Mouse (Mus musculus): ENCODE measurements around the gene March4. TPM values are rescaled to one million over a fixed set of nuclear protein-coding genes. Genes with fewer than 3 reads are reported as not detected.

The March4 gene
- total RNA-seq, 1 experiment = not detected

- Histone ChIP-seq H3K27ac (ENCODE audit: insufficient read depth, low read depth, low read length, poor library complexity, severe bottlenecking) (no peak overlapping the region), H3K36me3 (ENCODE audit: control insufficient read depth, insufficient read depth, low read length, poor library complexity, severe bottlenecking) (no peaks in the 10 kb centered on the region), H3K4me3 (ENCODE audit: insufficient read depth in 1 of 2, low read depth in 1 of 2, low read length in 2 of 2, poor library complexity in 1 of 2, severe bottlenecking in 1 of 2) (no peak overlapping the region), H3K9ac (ENCODE audit: insufficient read depth, low read depth, low read length, poor library complexity, severe bottlenecking) (no peak overlapping the region), H3K9me3 (ENCODE audit: control insufficient read depth, insufficient read depth, low read depth, low read length) (no peaks in the 10 kb centered on the region), H3K4me1 (ENCODE audit: control insufficient read depth in 2 of 2, insufficient read depth in 2 of 2, low read length in 2 of 2, poor library complexity in 1 of 2) (peaks cover 4 to 8% of the 10 kb centered on the region in 2 experiments; a peak in 1 of 4 replicates)
- no peak for DNase-seq (ENCODE audit: low read depth, low spot score)
- no peak for TF ChIP-seq ZC3H11A (IDR thresholded peaks at IDR 0.05; ENCODE audit: borderline replicate concordance, low read depth, low read length)
- no peak for TF ChIP-seq CHD2 (IDR thresholded peaks at IDR 0.05; ENCODE audit: low read depth, low read length)
- TF ChIP-seq ZNF384 (IDR thresholded peaks at IDR 0.05; ENCODE audit: low read depth, low read length) = no peak
- TF ChIP-seq HCFC1 (IDR thresholded peaks at IDR 0.05; ENCODE audit: borderline replicate concordance, insufficient read depth, low read length) = no peak
- no peak for TF ChIP-seq MAFK (IDR thresholded peaks at IDR 0.05; ENCODE audit: insufficient read depth, low read depth, low read length)
- in situ Hi-C loops (cut with MboI; ENCODE audit: low sequenced_read_pairs in 2 of 2, unreplicated experiment in 2 of 2) = no loop called here
These were observed 37.9 kb upstream of the March4 start for GRCm38 (mm10) chr1:72574608-72575007.

DNA sequence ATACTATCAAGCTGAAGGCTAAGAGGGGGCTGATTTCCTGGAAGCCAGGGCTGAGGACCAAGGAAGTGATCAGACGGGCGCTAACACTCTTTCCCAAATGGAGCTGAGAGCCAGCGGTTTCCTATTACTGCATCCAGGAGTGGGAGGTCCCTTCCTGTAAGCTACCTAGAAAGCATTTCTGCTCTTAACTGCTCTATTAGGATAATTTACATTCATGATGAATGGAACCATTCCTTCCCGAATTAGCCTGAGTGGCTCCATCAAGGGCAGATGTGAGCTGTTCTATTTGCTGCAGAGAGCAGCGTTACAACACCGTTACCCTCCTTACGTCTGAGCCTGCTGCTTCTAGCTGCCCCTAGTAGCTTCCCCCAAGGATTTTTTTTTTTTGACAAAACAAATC is 37.3 kb upstream of the March4 start:
- in situ Hi-C loops (cut with MboI; ENCODE audit: low sequenced_read_pairs in 2 of 2, unreplicated experiment in 2 of 2) = no loop called here
- no peak for TF ChIP-seq MAFK (IDR thresholded peaks at IDR 0.05; ENCODE audit: insufficient read depth, low read depth, low read length)
- TF ChIP-seq CHD2 (IDR thresholded peaks at IDR 0.05; ENCODE audit: low read depth, low read length) = no peak
- TF ChIP-seq ZNF384 (IDR thresholded peaks at IDR 0.05; ENCODE audit: low read depth, low read length) = no peak
- no peak for TF ChIP-seq ZC3H11A (IDR thresholded peaks at IDR 0.05; ENCODE audit: borderline replicate concordance, low read depth, low read length)
- no peak for TF ChIP-seq HCFC1 (IDR thresholded peaks at IDR 0.05; ENCODE audit: borderline replicate concordance, insufficient read depth, low read length)

DNA sequence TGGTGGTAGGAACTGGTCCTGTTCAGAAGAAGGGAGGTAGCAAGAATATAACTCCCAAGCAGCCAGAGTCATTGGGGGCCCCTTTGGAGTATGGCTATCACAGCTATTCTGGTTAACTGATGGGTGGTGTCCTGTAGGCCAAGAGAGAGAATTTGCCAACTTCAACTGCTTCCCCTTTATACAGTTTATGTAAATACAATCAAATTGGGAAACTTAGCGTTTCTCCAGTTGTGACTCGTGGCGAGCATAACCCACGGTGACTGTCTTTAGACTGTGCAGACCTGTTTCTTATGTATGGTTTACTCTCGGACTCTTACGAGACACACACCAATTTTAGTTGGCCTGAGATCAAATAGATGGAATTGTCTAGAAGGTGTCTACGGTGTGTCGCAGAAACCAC is 32.0 kb upstream of the March4 start:
- H3K27ac ChIP-seq (ENCODE audit: insufficient read depth, low read depth, low read length, poor library complexity, severe bottlenecking) = no peak overlapping the region
- no peaks in the 10 kb centered on the region for H3K4me1 ChIP-seq (ENCODE audit: control insufficient read depth in 2 of 2, insufficient read depth in 2 of 2, low read length in 2 of 2, poor library complexity in 1 of 2)
- no peak overlapping the region for H3K4me3 ChIP-seq (ENCODE audit: insufficient read depth in 1 of 2, low read depth in 1 of 2, low read length in 2 of 2, poor library complexity in 1 of 2, severe bottlenecking in 1 of 2)
- no peaks in the 10 kb centered on the region for H3K9me3 ChIP-seq (ENCODE audit: control insufficient read depth, insufficient read depth, low read depth, low read length)
- TF ChIP-seq ZNF384 (IDR thresholded peaks at IDR 0.05; ENCODE audit: low read depth, low read length) (no peak), CHD2 (IDR thresholded peaks at IDR 0.05; ENCODE audit: low read depth, low read length) (no peak), MAFK (IDR thresholded peaks at IDR 0.05; ENCODE audit: insufficient read depth, low read depth, low read length) (no peak), HCFC1 (IDR thresholded peaks at IDR 0.05; ENCODE audit: borderline replicate concordance, insufficient read depth, low read length) (no peak), ZC3H11A (IDR thresholded peaks at IDR 0.05; ENCODE audit: borderline replicate concordance, low read depth, low read length) (no peak)
- in situ Hi-C loops (cut with MboI; ENCODE audit: low sequenced_read_pairs in 2 of 2, unreplicated experiment in 2 of 2) = no loop called here
- no peaks in the 10 kb centered on the region for H3K36me3 ChIP-seq (ENCODE audit: control insufficient read depth, insufficient read depth, low read length, poor library complexity, severe bottlenecking)
- DNase-seq (ENCODE audit: low read depth, low spot score) = no peak
- no peak overlapping the region for H3K9ac ChIP-seq (ENCODE audit: insufficient read depth, low read depth, low read length, poor library complexity, severe bottlenecking)

More for the DNA sequence above, 37.3 kb upstream of the March4 start:
- H3K27ac ChIP-seq (ENCODE audit: insufficient read depth, low read depth, low read length, poor library complexity, severe bottlenecking) = no peak overlapping the region
- peaks cover 4 to 8% of the 10 kb centered on the region in 2 experiments; a peak in 1 of 4 replicates for H3K4me1 ChIP-seq (ENCODE audit: control insufficient read depth in 2 of 2, insufficient read depth in 2 of 2, low read length in 2 of 2, poor library complexity in 1 of 2)
- no peak overlapping the region for H3K4me3 ChIP-seq (ENCODE audit: insufficient read depth in 1 of 2, low read depth in 1 of 2, low read length in 2 of 2, poor library complexity in 1 of 2, severe bottlenecking in 1 of 2)
- DNase-seq (ENCODE audit: low read depth, low spot score) = no peak
- no peak overlapping the region for H3K9ac ChIP-seq (ENCODE audit: insufficient read depth, low read depth, low read length, poor library complexity, severe bottlenecking)
- H3K9me3 ChIP-seq (ENCODE audit: control insufficient read depth, insufficient read depth, low read depth, low read length) = no peaks in the 10 kb centered on the region
- no peaks in the 10 kb centered on the region for H3K36me3 ChIP-seq (ENCODE audit: control insufficient read depth, insufficient read depth, low read length, poor library complexity, severe bottlenecking)

GRCm38 (mm10) chr1:72567056-72567455 is 30.3 kb upstream of the March4 start:
- in situ Hi-C loops (cut with MboI; ENCODE audit: low sequenced_read_pairs in 2 of 2, unreplicated experiment in 2 of 2) = no loop called here
- H3K4me1 ChIP-seq (ENCODE audit: control insufficient read depth in 2 of 2, insufficient read depth in 2 of 2, low read length in 2 of 2, poor library complexity in 1 of 2) = no peaks in the 10 kb centered on the region
- no peak overlapping the region for H3K9ac ChIP-seq (ENCODE audit: insufficient read depth, low read depth, low read length, poor library complexity, severe bottlenecking)
- H3K4me3 ChIP-seq (ENCODE audit: insufficient read depth in 1 of 2, low read depth in 1 of 2, low read length in 2 of 2, poor library complexity in 1 of 2, severe bottlenecking in 1 of 2) = no peak overlapping the region
- TF ChIP-seq HCFC1 (IDR thresholded peaks at IDR 0.05; ENCODE audit: borderline replicate concordance, insufficient read depth, low read length) = no peak
- TF ChIP-seq CHD2 (IDR thresholded peaks at IDR 0.05; ENCODE audit: low read depth, low read length) = no peak
- TF ChIP-seq ZNF384 (IDR thresholded peaks at IDR 0.05; ENCODE audit: low read depth, low read length) = no peak
- TF ChIP-seq MAFK (IDR thresholded peaks at IDR 0.05; ENCODE audit: insufficient read depth, low read depth, low read length) = no peak
- no peak for TF ChIP-seq ZC3H11A (IDR thresholded peaks at IDR 0.05; ENCODE audit: borderline replicate concordance, low read depth, low read length)
- DNase-seq (ENCODE audit: low read depth, low spot score) = no peak
- H3K9me3 ChIP-seq (ENCODE audit: control insufficient read depth, insufficient read depth, low read depth, low read length) = no peaks in the 10 kb centered on the region
- no peak overlapping the region for H3K27ac ChIP-seq (ENCODE audit: insufficient read depth, low read depth, low read length, poor library complexity, severe bottlenecking)
- H3K36me3 ChIP-seq (ENCODE audit: control insufficient read depth, insufficient read depth, low read length, poor library complexity, severe bottlenecking) = no peaks in the 10 kb centered on the region
